Mouse (Mus musculus): ENCODE measurements around the gene Tmc6. TPM values are rescaled to one million over a fixed set of nuclear protein-coding genes. Genes with fewer than 3 reads are reported as not detected.
"Not testable (repeated sequence)": the region's sequence is repeated elsewhere in the genome, so short reads cannot be mapped to it uniquely, and the experiment has no call there.

Gene Tmc6
- total and polyA plus RNA-seq, 3 experiments, result 12.6 to 18.1 (median 15.7) TPM

DNA sequence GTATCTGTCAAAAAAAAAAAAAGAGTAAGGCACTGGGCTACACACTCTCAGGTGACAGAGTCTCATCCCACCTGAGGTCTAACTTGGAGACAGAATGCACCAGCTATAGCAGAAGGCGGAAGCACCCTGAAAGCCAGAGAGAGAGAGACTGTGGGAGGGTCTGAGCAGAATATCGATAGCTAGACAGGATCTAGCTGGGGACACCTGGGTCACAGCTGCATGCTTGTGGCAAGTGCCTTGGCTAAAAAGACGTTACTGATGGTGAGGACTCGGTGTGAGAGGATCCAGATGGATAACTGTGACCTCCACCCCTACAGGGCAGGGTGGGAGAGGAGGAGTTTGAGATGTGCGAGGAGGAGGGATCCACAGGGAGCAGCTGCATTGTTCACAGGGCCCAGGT, 15.0 kb upstream of the Tmc6 start:
- H3K27me3 ChIP-seq (ENCODE audit: control insufficient read depth, insufficient read depth, low read length), result no peaks in the 10 kb centered on the region
- H3K4me1 ChIP-seq (ENCODE audit: control insufficient read depth, insufficient read depth, low read length), result no peaks in the 10 kb centered on the region
- no peaks in the 10 kb centered on the region for H3K36me3 ChIP-seq (ENCODE audit: control insufficient read depth, insufficient read depth, low read length)
- intact Hi-C loops (cut with DNase I), result no loop called here
- H3K27ac ChIP-seq, result no peak overlapping the region
- H3K4me3 ChIP-seq, result no peak overlapping the region
- no peaks in the 10 kb centered on the region for H3K79me2 ChIP-seq (replicated peaks; ENCODE audit: control insufficient read depth, insufficient read depth, low read length)
- H3K9ac ChIP-seq (ENCODE audit: low read depth, low read length), result no peak overlapping the region
- DNase-seq, result no peak
- TF ChIP-seq CTCF (IDR thresholded peaks at IDR 0.05), result no peak
- no peak for TF ChIP-seq EP300 (IDR thresholded peaks at IDR 0.05; ENCODE audit: insufficient read depth, low read depth, low read length)
- no peak for TF ChIP-seq POLR2A (IDR thresholded peaks at IDR 0.05; ENCODE audit: insufficient read depth, low read depth, low read length)
- 64% methylated on average over 5 of the region's 5 CpGs for WGBS

DNA sequence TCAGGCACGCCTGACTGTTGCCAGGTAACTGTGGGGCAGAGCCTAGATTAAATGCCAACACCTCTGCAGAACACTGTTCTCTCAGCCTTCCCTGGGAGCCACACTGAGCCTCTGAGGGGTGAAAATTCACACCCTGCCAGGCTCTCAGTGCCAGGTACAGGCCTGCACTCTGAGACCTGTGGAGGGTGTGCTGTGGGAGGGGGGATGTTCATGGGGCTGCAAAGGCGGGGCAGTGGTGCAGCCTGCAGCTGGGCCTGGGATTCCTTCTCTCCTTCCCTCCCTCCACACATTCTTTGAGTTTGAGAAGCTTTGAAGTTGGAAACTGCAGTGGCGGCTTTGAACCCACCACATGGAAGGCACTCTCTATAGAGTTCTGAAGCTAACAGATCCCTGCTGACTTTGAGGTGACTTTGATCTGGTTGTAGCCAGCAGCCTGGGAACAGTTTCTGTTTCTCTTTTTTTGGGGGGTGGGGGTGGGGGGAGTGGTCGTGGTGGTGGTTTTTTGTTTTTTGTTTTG, 12.1 kb upstream of the Tmc6 start:
- Histone ChIP-seq H3K27ac (no peak overlapping the region), H3K4me3 (no peak overlapping the region), H3K27me3 (ENCODE audit: control insufficient read depth, insufficient read depth, low read length) (no peaks in the 10 kb centered on the region), H3K79me2 (replicated peaks; ENCODE audit: control insufficient read depth, insufficient read depth, low read length) (no peaks in the 10 kb centered on the region), H3K9ac (ENCODE audit: low read depth, low read length) (no peak overlapping the region), H3K36me3 (ENCODE audit: control insufficient read depth, insufficient read depth, low read length) (no peaks in the 10 kb centered on the region), H3K4me1 (ENCODE audit: control insufficient read depth, insufficient read depth, low read length) (no peaks in the 10 kb centered on the region; the same call in 1 of the 2 replicates)
- intact Hi-C loops (cut with DNase I), result no loop called here
- DNase-seq, result no peak
- 77% methylated on average over 4 of the region's 4 CpGs for WGBS
- TF ChIP-seq CTCF (IDR thresholded peaks at IDR 0.05), result no peak
- TF ChIP-seq POLR2A (IDR thresholded peaks at IDR 0.05; ENCODE audit: insufficient read depth, low read depth, low read length), result no peak
- TF ChIP-seq EP300 (IDR thresholded peaks at IDR 0.05; ENCODE audit: insufficient read depth, low read depth, low read length), result no peak

GRCm38 (mm10) chr11:117792281-117792888, 10.4 kb upstream of the Tmc6 start:
- H3K79me2 ChIP-seq (replicated peaks; ENCODE audit: control insufficient read depth, insufficient read depth, low read length), result no peaks in the 10 kb centered on the region
- no peaks in the 10 kb centered on the region for H3K36me3 ChIP-seq (ENCODE audit: control insufficient read depth, insufficient read depth, low read length)
- H3K4me3 ChIP-seq, result no peak overlapping the region
- 55% methylated on average over 22 of the region's 22 CpGs for WGBS
- DNase-seq, result peak in 1 of 2 experiments; percentile 67
- no peak overlapping the region for H3K9ac ChIP-seq (ENCODE audit: low read depth, low read length)
- H3K4me1 ChIP-seq (ENCODE audit: control insufficient read depth, insufficient read depth, low read length), result no peaks in the 10 kb centered on the region; the same call in 1 of the 2 replicates
- TF ChIP-seq POLR2A (IDR thresholded peaks at IDR 0.05; ENCODE audit: insufficient read depth, low read depth, low read length) (no peak), CTCF (IDR thresholded peaks at IDR 0.05) (no peak), EP300 (IDR thresholded peaks at IDR 0.05; ENCODE audit: insufficient read depth, low read depth, low read length) (no peak)
- no peak overlapping the region for H3K27ac ChIP-seq
- H3K27me3 ChIP-seq (ENCODE audit: control insufficient read depth, insufficient read depth, low read length), result no peaks in the 10 kb centered on the region
- intact Hi-C loops (cut with DNase I), result no loop called here

DNA sequence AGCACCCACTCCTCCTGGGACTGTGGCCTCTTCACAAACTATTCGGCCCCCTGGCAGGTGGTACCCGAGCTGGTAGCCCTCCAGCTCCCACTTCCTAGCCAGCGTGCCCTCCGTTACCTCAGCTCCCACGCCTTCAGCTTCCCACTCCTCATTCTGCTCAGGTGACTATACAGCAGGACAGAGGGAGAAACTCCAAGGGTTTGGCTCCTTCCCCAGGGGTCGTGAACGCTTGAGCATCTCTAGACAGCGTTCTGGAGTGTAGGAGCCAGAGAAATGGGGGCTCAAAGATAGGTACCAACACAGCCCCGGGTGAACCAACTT, 9.4 kb upstream of the Tmc6 start:
- H3K4me1 ChIP-seq (ENCODE audit: control insufficient read depth, insufficient read depth, low read length), result no peaks in the 10 kb centered on the region; the same call in 1 of the 2 replicates
- H3K27me3 ChIP-seq (ENCODE audit: control insufficient read depth, insufficient read depth, low read length), result no peaks in the 10 kb centered on the region
- no peaks in the 10 kb centered on the region for H3K79me2 ChIP-seq (replicated peaks; ENCODE audit: control insufficient read depth, insufficient read depth, low read length)
- TF ChIP-seq POLR2A (IDR thresholded peaks at IDR 0.05; ENCODE audit: insufficient read depth, low read depth, low read length) (no peak), CTCF (IDR thresholded peaks at IDR 0.05) (no peak), EP300 (IDR thresholded peaks at IDR 0.05; ENCODE audit: insufficient read depth, low read depth, low read length) (no peak)
- no peaks in the 10 kb centered on the region for H3K36me3 ChIP-seq (ENCODE audit: control insufficient read depth, insufficient read depth, low read length)
- no peak overlapping the region for H3K27ac ChIP-seq
- no peak overlapping the region for H3K9ac ChIP-seq (ENCODE audit: low read depth, low read length)
- DNase-seq, result no peak
- intact Hi-C loops (cut with DNase I), result no loop called here
- no peak overlapping the region for H3K4me3 ChIP-seq
- WGBS, result 92% methylated on average over 9 of the region's 9 CpGs

DNA sequence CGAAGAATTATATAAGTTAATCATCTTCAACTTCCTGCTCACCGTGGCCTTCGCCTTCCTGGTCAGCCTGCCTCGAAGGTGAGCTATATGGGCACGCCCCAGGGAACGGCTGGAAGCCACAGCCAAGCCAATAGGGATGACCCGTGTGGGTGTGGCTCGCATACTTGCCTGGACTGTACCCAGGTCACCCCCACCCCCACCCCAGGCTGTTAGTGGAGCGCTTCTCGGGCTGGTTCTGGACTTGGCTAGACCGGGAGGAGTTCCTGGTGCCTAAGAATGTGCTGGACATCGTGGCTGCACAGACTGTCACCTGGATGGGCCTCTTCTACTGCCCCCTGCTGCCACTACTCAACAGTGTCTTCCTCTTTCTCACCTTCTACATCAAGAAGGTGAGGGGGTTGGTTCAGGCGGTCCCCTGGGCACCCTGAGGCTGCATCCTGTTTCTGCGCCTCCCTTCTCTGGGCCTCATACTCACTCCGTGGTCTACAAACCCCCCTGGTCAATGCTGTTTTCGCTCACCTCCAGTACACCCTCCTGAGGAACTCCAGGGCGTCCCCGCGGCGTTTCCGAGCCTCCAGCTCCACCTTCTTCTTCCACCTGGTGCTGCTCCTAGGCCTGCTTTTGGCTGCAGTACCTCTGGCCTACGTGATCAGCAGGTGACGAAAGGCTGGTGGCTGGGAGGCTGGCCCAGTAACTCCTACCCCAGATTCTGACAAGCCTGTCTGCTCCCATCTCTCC, 8.9 kb upstream of the Tmc6 start:
- Histone ChIP-seq H3K4me1 (ENCODE audit: control insufficient read depth, insufficient read depth, low read length) (no peaks in the 10 kb centered on the region; the same call in 1 of the 2 replicates), H3K9ac (ENCODE audit: low read depth, low read length) (no peak overlapping the region), H3K27ac (no peak overlapping the region), H3K27me3 (ENCODE audit: control insufficient read depth, insufficient read depth, low read length) (no peaks in the 10 kb centered on the region), H3K79me2 (replicated peaks; ENCODE audit: control insufficient read depth, insufficient read depth, low read length) (no peaks in the 10 kb centered on the region), H3K4me3 (no peak overlapping the region), H3K36me3 (ENCODE audit: control insufficient read depth, insufficient read depth, low read length) (no peaks in the 10 kb centered on the region)
- TF ChIP-seq CTCF (IDR thresholded peaks at IDR 0.05) (no peak), EP300 (IDR thresholded peaks at IDR 0.05; ENCODE audit: insufficient read depth, low read depth, low read length) (no peak), POLR2A (IDR thresholded peaks at IDR 0.05; ENCODE audit: insufficient read depth, low read depth, low read length) (no peak)
- WGBS, result 58% methylated on average over 23 of the region's 23 CpGs
- intact Hi-C loops (cut with DNase I), result loop anchor here (1.0 kb wide), 1 partner anchor 33 kb away; no protein-coding TSS in a partner anchor
- peak in 1 of 2 experiments; percentile 27 for DNase-seq

DNA sequence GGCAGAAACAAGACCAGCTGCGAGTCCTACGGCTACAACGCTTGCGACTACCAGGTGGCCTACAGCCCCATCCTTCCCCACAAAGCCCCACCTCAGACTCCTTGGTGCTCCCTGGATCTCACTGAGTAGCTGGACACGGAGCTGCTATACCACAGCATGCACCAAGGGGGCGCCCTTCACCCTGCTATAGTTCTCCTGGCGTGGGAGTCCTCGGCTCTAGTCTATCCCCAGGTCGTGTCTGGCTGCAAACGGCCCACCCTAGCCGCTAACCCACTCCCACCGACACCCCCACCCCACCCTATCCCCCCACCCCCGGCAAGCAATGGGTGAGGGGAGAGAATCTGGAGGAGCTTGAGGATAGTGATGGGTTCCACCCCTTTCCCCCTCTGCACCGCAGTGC, 8.3 kb upstream of the Tmc6 start:
- peak; percentile 64; the same call in 1 of the 2 replicates for TF ChIP-seq EP300 (IDR thresholded peaks at IDR 0.05; ENCODE audit: insufficient read depth, low read depth, low read length)
- peak; percentile 97 for TF ChIP-seq CTCF (IDR thresholded peaks at IDR 0.05)
- TF ChIP-seq POLR2A (IDR thresholded peaks at IDR 0.05; ENCODE audit: insufficient read depth, low read depth, low read length), result no peak
- WGBS, result 7% methylated on average over 14 of the region's 14 CpGs
- Histone ChIP-seq H3K4me3 (no peak overlapping the region), H3K27ac (no peak overlapping the region), H3K27me3 (ENCODE audit: control insufficient read depth, insufficient read depth, low read length) (no peaks in the 10 kb centered on the region), H3K9ac (ENCODE audit: low read depth, low read length) (no peak overlapping the region), H3K79me2 (replicated peaks; ENCODE audit: control insufficient read depth, insufficient read depth, low read length) (no peaks in the 10 kb centered on the region), H3K4me1 (ENCODE audit: control insufficient read depth, insufficient read depth, low read length) (no peaks in the 10 kb centered on the region; the same call in 1 of the 2 replicates), H3K36me3 (ENCODE audit: control insufficient read depth, insufficient read depth, low read length) (no peaks in the 10 kb centered on the region)
- intact Hi-C loops (cut with DNase I), result loop anchor here (1.0 kb wide), 1 partner anchor 34 kb away; no protein-coding TSS in a partner anchor
- peak; percentile 71 to 83 for DNase-seq

DNA sequence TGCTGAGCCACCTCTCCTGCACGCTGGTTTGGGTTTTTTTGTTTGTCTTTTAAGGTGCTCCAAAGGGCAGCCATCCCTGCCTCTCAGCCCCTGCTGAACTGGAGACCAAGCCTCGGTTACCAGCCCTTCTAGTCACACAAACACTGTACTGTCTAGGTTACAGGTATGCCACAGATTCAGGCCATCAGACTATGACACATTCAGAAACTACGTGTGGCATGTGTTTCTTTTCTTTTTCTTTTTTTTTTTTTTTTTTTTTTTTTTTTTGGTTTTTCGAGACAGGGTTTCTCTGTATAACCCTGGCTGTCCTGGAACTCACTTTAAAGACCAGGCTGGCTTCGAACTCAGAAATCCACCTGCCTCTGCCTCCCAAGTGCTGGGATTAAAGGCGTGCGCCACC, 6.5 kb upstream of the Tmc6 start:
- 90% methylated on average over 7 of the region's 7 CpGs for WGBS
- H3K27me3 ChIP-seq (ENCODE audit: control insufficient read depth, insufficient read depth, low read length); H3K9ac ChIP-seq (ENCODE audit: low read depth, low read length); H3K27ac ChIP-seq; H3K4me1 ChIP-seq (ENCODE audit: control insufficient read depth, insufficient read depth, low read length); H3K79me2 ChIP-seq (replicated peaks; ENCODE audit: control insufficient read depth, insufficient read depth, low read length); DNase-seq; H3K36me3 ChIP-seq (ENCODE audit: control insufficient read depth, insufficient read depth, low read length); H3K4me3 ChIP-seq: not testable (repeated sequence)
- intact Hi-C loops (cut with DNase I), result loop anchor here (5.0 kb wide), 1 partner anchor 36 kb away; no protein-coding TSS in a partner anchor
